In the genomic region with DNA sequence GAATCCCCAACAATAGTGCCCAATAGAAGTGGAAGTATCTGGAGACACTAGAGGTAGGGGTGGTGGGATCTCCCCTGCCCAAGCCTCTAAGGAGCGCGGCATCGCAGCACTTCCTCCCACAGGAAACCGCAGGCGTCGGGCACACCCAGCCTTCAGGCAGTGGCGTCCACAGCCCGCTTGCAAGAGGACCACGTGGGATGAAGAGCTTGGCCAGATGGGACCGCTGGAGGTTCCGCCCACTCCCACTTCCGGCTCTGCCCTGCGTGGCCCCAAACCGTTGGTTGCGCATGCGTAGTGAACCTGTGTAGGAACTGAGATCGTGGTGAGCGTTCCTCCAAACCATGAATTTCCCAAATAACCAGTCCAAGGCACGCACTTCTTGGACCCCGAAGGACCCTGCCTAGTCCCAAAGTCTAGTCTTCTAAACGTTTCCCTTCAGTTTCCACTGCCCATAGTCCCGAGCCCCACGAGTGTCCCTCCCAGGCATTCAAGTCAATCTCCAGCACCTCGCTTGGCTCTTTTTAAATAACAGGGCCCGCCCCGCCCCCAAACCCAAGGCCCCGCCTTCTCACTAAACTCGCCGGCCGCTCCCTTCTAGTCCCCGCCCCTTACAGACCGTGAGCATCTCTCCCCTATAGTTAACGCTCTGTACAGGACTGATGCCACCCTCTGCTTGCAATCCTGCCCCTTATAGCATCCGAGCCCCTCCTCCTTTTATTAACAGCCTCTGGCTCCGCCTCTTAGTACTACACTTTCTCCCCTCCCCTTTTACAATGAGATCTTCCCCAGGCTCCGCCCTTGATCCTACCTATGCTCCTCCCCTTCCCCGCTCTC, we compare ENCODE assay signal across 7 mouse cellular contexts. TPM values are rescaled to one million over a fixed set of nuclear protein-coding genes. Genes with fewer than 3 reads are reported as not detected.
A peak's percentile ranks its signal among the peaks of the same experiment; 100 is the strongest.
DNase-seq lines count a peak whose midpoint lies in the region; ATAC-seq lines count a peak whose summit lies in the region.

No protein-coding gene starts in this region.

- peak; percentile 92 for DNase-seq in adrenal gland, postnatal 25 days
- DNase-seq in heart, adult 11 months, result peak; percentile 100
- peak; percentile 94 for DNase-seq in kidney, adult 18-20 months
- DNase-seq in limb, embryonic 11.5 days (ENCODE audit: low spot score), result peak; percentile 95
- peak; percentile 97 for DNase-seq in midbrain, embryonic 14.5 days
- peak; percentile 89 to 96 for DNase-seq in spleen, adult 18-20 months

- 2% methylated on average over 37 of the region's 37 CpGs for WGBS in embryonic facial prominence, embryonic 12.5 days
- 2% methylated on average over 37 of the region's 37 CpGs for WGBS in limb, embryonic 11.5 days
- WGBS in midbrain, embryonic 14.5 days, result under 1% methylated on average over 37 of the region's 37 CpGs

- H3K27ac ChIP-seq in embryonic facial prominence, embryonic 12.5 days, result peak overlapping the region; percentile 90
- peak overlapping the region; percentile 75 for H3K27ac ChIP-seq in limb, embryonic 11.5 days (replicated peaks; ENCODE audit: low read depth, low read length)
- peak overlapping the region; percentile 81 for H3K27ac ChIP-seq in midbrain, embryonic 14.5 days (replicated peaks; ENCODE audit: low read depth, low read length)

- peaks cover 31% of the 10 kb centered on the region for H3K4me1 ChIP-seq in embryonic facial prominence, embryonic 12.5 days
- H3K4me1 ChIP-seq in limb, embryonic 11.5 days (ENCODE audit: control insufficient read depth, insufficient read depth, low read length), result peaks cover 19% of the 10 kb centered on the region
- peaks cover 6% of the 10 kb centered on the region for H3K4me1 ChIP-seq in midbrain, embryonic 14.5 days (ENCODE audit: control insufficient read depth, insufficient read depth, low read length)

- H3K27me3 ChIP-seq in embryonic facial prominence, embryonic 12.5 days, result peaks cover 12% of the 10 kb centered on the region; the same call in 1 of the 2 replicates
- no peaks in the 10 kb centered on the region for H3K27me3 ChIP-seq in limb, embryonic 11.5 days (ENCODE audit: control insufficient read depth, insufficient read depth, low read length)
- H3K27me3 ChIP-seq in midbrain, embryonic 14.5 days (ENCODE audit: control insufficient read depth, insufficient read depth, low read length), result no peaks in the 10 kb centered on the region

- peak overlapping the region; percentile 52 for H3K4me2 ChIP-seq in embryonic facial prominence, embryonic 12.5 days (replicated peaks)
- peak overlapping the region; percentile 56 for H3K4me2 ChIP-seq in limb, embryonic 11.5 days (ENCODE audit: low read depth, severe bottlenecking)
- peak overlapping the region; percentile 72 for H3K4me2 ChIP-seq in midbrain, embryonic 14.5 days (ENCODE audit: low read length)

- ATAC-seq in embryonic facial prominence, embryonic 12.5 days (ENCODE audit: insufficient number of reproducible peaks, insufficient read depth, low FRiP score, low TSS enrichment), result peak; percentile 86
- ATAC-seq in limb, embryonic 11.5 days (ENCODE audit: insufficient number of reproducible peaks, low FRiP score, low TSS enrichment, low read depth), result peak; percentile 87
- peak; percentile 89 for ATAC-seq in midbrain, embryonic 14.5 days (ENCODE audit: low FRiP score, low TSS enrichment)

- H3K9me3 ChIP-seq in embryonic facial prominence, embryonic 12.5 days, result no peaks in the 10 kb centered on the region
- no peaks in the 10 kb centered on the region for H3K9me3 ChIP-seq in limb, embryonic 11.5 days (ENCODE audit: control insufficient read depth, low read length)
- H3K9me3 ChIP-seq in midbrain, embryonic 14.5 days (ENCODE audit: control insufficient read depth, low read length), result no peaks in the 10 kb centered on the region

- H3K4me3 ChIP-seq in embryonic facial prominence, embryonic 12.5 days, result peak overlapping the region; percentile 34
- peak overlapping the region; percentile 31 for H3K4me3 ChIP-seq in limb, embryonic 11.5 days (ENCODE audit: low read depth, low read length)
- peak overlapping the region; percentile 50 for H3K4me3 ChIP-seq in midbrain, embryonic 14.5 days (replicated peaks; ENCODE audit: low read depth, low read length)

- H3K9ac ChIP-seq in embryonic facial prominence, embryonic 12.5 days, result no peak overlapping the region
- no peak overlapping the region; the same call in 1 of the 2 replicates for H3K9ac ChIP-seq in limb, embryonic 11.5 days (ENCODE audit: low read length)
- H3K9ac ChIP-seq in midbrain, embryonic 14.5 days (replicated peaks; ENCODE audit: low read length), result peak overlapping the region; percentile 45

- peaks cover 3% of the 10 kb centered on the region; the same call in 1 of the 2 replicates for H3K36me3 ChIP-seq in embryonic facial prominence, embryonic 12.5 days
- no peaks in the 10 kb centered on the region for H3K36me3 ChIP-seq in limb, embryonic 11.5 days (ENCODE audit: control insufficient read depth, insufficient read depth, low read length)
- no peaks in the 10 kb centered on the region for H3K36me3 ChIP-seq in midbrain, embryonic 14.5 days (ENCODE audit: control insufficient read depth, insufficient read depth, low read length)

RNA-seq across cellular contexts. Expression of gene Ccdc114, which starts 0.7 kb away (rescaled TPM):
- total RNA-seq in adrenal gland, postnatal 25 days (2021), result 26.4 and 27.9 TPM in 2 replicates
- 3.8 and 4.2 TPM in 2 replicates for polyA plus RNA-seq in embryonic facial prominence, embryonic 12.5 days (2016; fragmentation: Nextera tagmentation; extraction: Ambion mirVana)
- 3.8 and 4.7 TPM in 2 replicates for polyA plus RNA-seq in limb, embryonic 11.5 days (2014; fragmentation: Nextera tagmentation; extraction: Ambion mirVana)
- 2.6 and 3.1 TPM in 2 replicates for polyA plus RNA-seq in midbrain, embryonic 14.5 days (2014; fragmentation: Nextera tagmentation; extraction: Ambion mirVana)

RNA-seq across cellular contexts. Expression of gene Emp3, which starts 1.9 kb away (rescaled TPM):
- 231 and 241 TPM in 2 replicates for total RNA-seq in adrenal gland, postnatal 25 days (2021)
- polyA plus RNA-seq in embryonic facial prominence, embryonic 12.5 days (2016; fragmentation: Nextera tagmentation; extraction: Ambion mirVana), result 78.5 and 84.9 TPM in 2 replicates
- polyA plus RNA-seq in limb, embryonic 11.5 days (2014; fragmentation: Nextera tagmentation; extraction: Ambion mirVana), result 30.3 and 35.9 TPM in 2 replicates
- polyA plus RNA-seq in midbrain, embryonic 14.5 days (2014; fragmentation: Nextera tagmentation; extraction: Ambion mirVana), result 5.2 and 32.1 TPM in 2 replicates

RNA-seq across cellular contexts. Expression of gene Tmem143, which starts 26.4 kb away (rescaled TPM):
- total RNA-seq in adrenal gland, postnatal 25 days (2021), result 53.0 and 61.3 TPM in 2 replicates
- 5.7 and 6.5 TPM in 2 replicates for polyA plus RNA-seq in embryonic facial prominence, embryonic 12.5 days (2016; fragmentation: Nextera tagmentation; extraction: Ambion mirVana)
- 3.6 and 4.3 TPM in 2 replicates for polyA plus RNA-seq in limb, embryonic 11.5 days (2014; fragmentation: Nextera tagmentation; extraction: Ambion mirVana)
- 5.1 and 7.5 TPM in 2 replicates for polyA plus RNA-seq in midbrain, embryonic 14.5 days (2014; fragmentation: Nextera tagmentation; extraction: Ambion mirVana)

RNA-seq across cellular contexts. Expression of gene Syngr4, which starts 26.6 kb away (rescaled TPM):
- 0.70 TPM in 1 of 2 replicates, not detected in the other for total RNA-seq in adrenal gland, postnatal 25 days (2021)
- 0.33 and 0.82 TPM in 2 replicates for polyA plus RNA-seq in embryonic facial prominence, embryonic 12.5 days (2016; fragmentation: Nextera tagmentation; extraction: Ambion mirVana)
- polyA plus RNA-seq in limb, embryonic 11.5 days (2014; fragmentation: Nextera tagmentation; extraction: Ambion mirVana), result 1.0 and 1.8 TPM in 2 replicates
- not detected in 2 replicates for polyA plus RNA-seq in midbrain, embryonic 14.5 days (2014; fragmentation: Nextera tagmentation; extraction: Ambion mirVana)

RNA-seq across cellular contexts. Expression of gene Grin2d, which starts 45.0 kb away (rescaled TPM):
- 0.43 and 1.2 TPM in 2 replicates for total RNA-seq in adrenal gland, postnatal 25 days (2021)
- polyA plus RNA-seq in embryonic facial prominence, embryonic 12.5 days (2016; fragmentation: Nextera tagmentation; extraction: Ambion mirVana), result 0.56 and 0.64 TPM in 2 replicates
- polyA plus RNA-seq in limb, embryonic 11.5 days (2014; fragmentation: Nextera tagmentation; extraction: Ambion mirVana), result 0.07 TPM in 1 of 2 replicates, not detected in the other
- 2.3 and 4.4 TPM in 2 replicates for polyA plus RNA-seq in midbrain, embryonic 14.5 days (2014; fragmentation: Nextera tagmentation; extraction: Ambion mirVana)

Comparison
In these comparisons a context has a peak if more than half of its experiments do, and no peak if none do; other contexts are left out.
1. Peak in every context shown above with its lines: DNase-seq, ATAC-seq, H3K4me3 ChIP-seq and H3K27ac ChIP-seq.